Mouse (Mus musculus): ENCODE measurements around the gene Stau1. TPM values are rescaled to one million over a fixed set of nuclear protein-coding genes. Genes with fewer than 3 reads are reported as not detected.

Stau1 gene
- polyA plus RNA-seq, 1 experiment from 2014 or later: 29.6 TPM

DNA sequence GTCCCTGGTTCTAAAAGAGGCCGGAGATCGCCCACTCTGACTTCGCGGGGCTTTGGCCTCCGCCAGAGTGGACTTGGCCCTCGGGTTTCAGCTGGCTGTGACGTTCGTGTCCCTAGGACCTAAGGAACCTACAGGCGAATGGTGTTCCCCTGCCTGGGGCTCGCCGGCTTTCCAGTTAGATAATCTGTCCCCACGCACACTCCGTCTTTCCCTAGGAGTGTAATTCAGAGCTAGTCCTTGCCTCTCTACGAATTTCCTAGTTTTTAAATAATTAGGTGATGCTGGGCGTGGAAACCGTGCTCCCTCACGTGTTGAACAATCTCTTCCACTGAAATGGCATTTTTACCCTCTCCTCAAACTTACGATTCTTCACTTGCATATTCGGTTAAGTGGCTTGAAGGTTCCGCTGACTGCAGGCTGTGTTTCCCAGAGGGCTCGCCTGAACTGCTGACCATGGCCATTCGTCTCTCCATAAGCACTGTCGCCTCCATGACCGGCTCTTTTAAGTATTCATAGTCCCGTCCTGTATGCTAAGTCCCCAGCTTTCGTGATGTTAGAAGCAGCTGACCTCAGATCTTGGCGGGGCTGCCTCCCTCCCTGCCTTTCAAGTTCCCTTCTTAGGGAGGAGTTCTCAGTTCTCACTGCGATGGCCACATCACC is 89.4 kb downstream of the Stau1 start:
- H3K9me3 ChIP-seq (replicated peaks; ENCODE audit: control insufficient read depth, low read length): no peaks in the 10 kb centered on the region
- under 1% methylated on average over 28 of the region's 28 CpGs for WGBS (ENCODE audit: insufficient replicate concordance)

GRCm38 (mm10) chr2:166905711-166906522 is 90.2 kb downstream of the Stau1 start, which contains the start of gene Cse1l:
Gene Cse1l, plus strand, starts transcription at chr2:166906040.
- peak within 1 kb of the TSS; percentile 93 for H3K9ac ChIP-seq (ENCODE audit: low read depth, low read length)
- H3K4me3 ChIP-seq (ENCODE audit: low read depth, low read length): peak within 1 kb of the TSS; percentile 97
- ATAC-seq (ENCODE audit: low read depth): peak; percentile 96
- peak within 1 kb of the TSS; percentile 94 for H3K4me2 ChIP-seq (ENCODE audit: low read depth, low read length)
- H3K4me1 ChIP-seq (ENCODE audit: control insufficient read depth, low read depth, low read length): peaks cover 20% of the 10 kb centered on the region
- under 1% methylated on average over 77 of the region's 80 CpGs for WGBS (ENCODE audit: insufficient replicate concordance)
- H3K27me3 ChIP-seq (ENCODE audit: control insufficient read depth, insufficient read depth, low read depth, low read length): no peaks in the 10 kb centered on the region
- no peaks in the 10 kb centered on the region for H3K9me3 ChIP-seq (replicated peaks; ENCODE audit: control insufficient read depth, low read length)
- H3K27ac ChIP-seq (ENCODE audit: low read length): peak within 1 kb of the TSS; percentile 99
- no peaks in the 10 kb centered on the region for H3K36me3 ChIP-seq (ENCODE audit: control insufficient read depth, insufficient read depth)

More for the DNA sequence above, 89.4 kb downstream of the Stau1 start:
- Histone ChIP-seq H3K4me1 (ENCODE audit: control insufficient read depth, low read depth, low read length) (peaks cover 20% of the 10 kb centered on the region), H3K9ac (ENCODE audit: low read depth, low read length) (peak overlapping the region; percentile 93), H3K4me2 (ENCODE audit: low read depth, low read length) (peak overlapping the region; percentile 94), H3K27ac (ENCODE audit: low read length) (peak overlapping the region; percentile 99), H3K36me3 (ENCODE audit: control insufficient read depth, insufficient read depth) (no peaks in the 10 kb centered on the region), H3K4me3 (ENCODE audit: low read depth, low read length) (peak overlapping the region; percentile 97), H3K27me3 (ENCODE audit: control insufficient read depth, insufficient read depth, low read depth, low read length) (no peaks in the 10 kb centered on the region)
- peak; percentile 32 for ATAC-seq (ENCODE audit: low read depth)

GRCm38 (mm10) chr2:166903719-166904282 is 92.3 kb downstream of the Stau1 start:
- Histone ChIP-seq H3K9me3 (replicated peaks; ENCODE audit: control insufficient read depth, low read length) (no peaks in the 10 kb centered on the region), H3K4me2 (ENCODE audit: low read depth, low read length) (no peak overlapping the region), H3K4me3 (ENCODE audit: low read depth, low read length) (no peak overlapping the region), H3K36me3 (ENCODE audit: control insufficient read depth, insufficient read depth) (no peaks in the 10 kb centered on the region), H3K4me1 (ENCODE audit: control insufficient read depth, low read depth, low read length) (peaks cover 20% of the 10 kb centered on the region), H3K9ac (ENCODE audit: low read depth, low read length) (no peak overlapping the region), H3K27ac (ENCODE audit: low read length) (no peak overlapping the region), H3K27me3 (ENCODE audit: control insufficient read depth, insufficient read depth, low read depth, low read length) (no peaks in the 10 kb centered on the region)
- WGBS (ENCODE audit: insufficient replicate concordance): 83% methylated on average over 6 of the region's 6 CpGs
- no peak for ATAC-seq (ENCODE audit: low read depth)

- Histone ChIP-seq H3K4me3 (ENCODE audit: low read depth, low read length) (no peak overlapping the region), H3K4me2 (ENCODE audit: low read depth, low read length) (no peak overlapping the region), H3K9ac (ENCODE audit: low read depth, low read length) (no peak overlapping the region), H3K9me3 (replicated peaks; ENCODE audit: control insufficient read depth, low read length) (no peaks in the 10 kb centered on the region), H3K27me3 (ENCODE audit: control insufficient read depth, insufficient read depth, low read depth, low read length) (no peaks in the 10 kb centered on the region), H3K4me1 (ENCODE audit: control insufficient read depth, low read depth, low read length) (peaks cover 10% of the 10 kb centered on the region), H3K27ac (ENCODE audit: low read length) (no peak overlapping the region), H3K36me3 (ENCODE audit: control insufficient read depth, insufficient read depth) (no peaks in the 10 kb centered on the region; the same call in 1 of the 2 replicates)
- no peak for ATAC-seq (ENCODE audit: low read depth)
- 80% methylated on average over 8 of the region's 8 CpGs for WGBS (ENCODE audit: insufficient replicate concordance)
Measured at GRCm38 (mm10) chr2:166900792-166901505, 95.2 kb downstream of the Stau1 start.

DNA sequence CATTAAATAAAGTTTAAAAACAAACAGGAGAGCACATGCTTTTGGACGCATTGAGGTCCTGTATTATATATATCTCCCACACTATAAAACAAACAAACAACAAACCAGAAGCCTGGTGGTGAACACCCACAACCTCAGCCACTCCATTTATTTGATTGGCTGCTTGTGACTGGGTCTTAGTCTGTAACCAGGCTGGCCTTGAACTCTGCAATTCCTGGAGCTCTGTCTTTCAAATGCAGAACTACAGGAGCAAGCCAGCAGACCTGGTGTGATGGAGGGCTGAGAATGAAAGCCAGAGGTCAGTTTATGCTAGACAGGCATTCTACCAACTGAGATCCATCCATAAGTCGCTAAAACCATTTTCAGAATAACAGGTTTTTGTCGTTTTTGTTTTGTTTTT is 96.4 kb downstream of the Stau1 start:
- Histone ChIP-seq H3K36me3 (ENCODE audit: control insufficient read depth, insufficient read depth) (peaks cover 2% of the 10 kb centered on the region; the same call in 1 of the 2 replicates), H3K27ac (ENCODE audit: low read length) (no peak overlapping the region), H3K4me3 (ENCODE audit: low read depth, low read length) (no peak overlapping the region), H3K9me3 (replicated peaks; ENCODE audit: control insufficient read depth, low read length) (no peaks in the 10 kb centered on the region), H3K27me3 (ENCODE audit: control insufficient read depth, insufficient read depth, low read depth, low read length) (no peaks in the 10 kb centered on the region), H3K4me2 (ENCODE audit: low read depth, low read length) (no peak overlapping the region), H3K9ac (ENCODE audit: low read depth, low read length) (no peak overlapping the region), H3K4me1 (ENCODE audit: control insufficient read depth, low read depth, low read length) (peaks cover 2% of the 10 kb centered on the region)
- WGBS (ENCODE audit: insufficient replicate concordance): 55% methylated on average over 3 of the region's 3 CpGs
- no peak for ATAC-seq (ENCODE audit: low read depth)

- Histone ChIP-seq H3K27me3 (ENCODE audit: control insufficient read depth, insufficient read depth, low read depth, low read length) (no peaks in the 10 kb centered on the region), H3K4me3 (ENCODE audit: low read depth, low read length) (no peak overlapping the region), H3K9me3 (replicated peaks; ENCODE audit: control insufficient read depth, low read length) (no peaks in the 10 kb centered on the region), H3K4me2 (ENCODE audit: low read depth, low read length) (no peak overlapping the region), H3K36me3 (ENCODE audit: control insufficient read depth, insufficient read depth) (peaks cover 6% of the 10 kb centered on the region), H3K9ac (ENCODE audit: low read depth, low read length) (no peak overlapping the region), H3K4me1 (ENCODE audit: control insufficient read depth, low read depth, low read length) (peaks cover 2% of the 10 kb centered on the region), H3K27ac (ENCODE audit: low read length) (no peak overlapping the region)
- WGBS (ENCODE audit: insufficient replicate concordance): 57% methylated on average over 2 of the region's 2 CpGs
- ATAC-seq (ENCODE audit: low read depth): no peak
Measured at GRCm38 (mm10) chr2:166899161-166899560, 96.9 kb downstream of the Stau1 start.

Other genes starting within 250 kb of the Stau1 start
- 1.8 and 2.5 TPM in 2 replicates for gene Trp53rkb, start 203.8 kb downstream of the Stau1 start, polyA plus RNA-seq (2015; fragmentation: Nextera tagmentation; extraction: Ambion mirVana)
- gene Arfgef2, start 190.7 kb downstream of the Stau1 start, polyA plus RNA-seq (2015; fragmentation: Nextera tagmentation; extraction: Ambion mirVana): 4.1 and 4.2 TPM in 2 replicates
- 41.2 and 42.9 TPM in 2 replicates for gene Cse1l, start 90.3 kb downstream of the Stau1 start, polyA plus RNA-seq (2015; fragmentation: Nextera tagmentation; extraction: Ambion mirVana)
- 32.9 and 36.0 TPM in 2 replicates for gene Ddx27, start 18.9 kb upstream of the Stau1 start, polyA plus RNA-seq (2015; fragmentation: Nextera tagmentation; extraction: Ambion mirVana)
- 10.2 and 11.8 TPM in 2 replicates for gene Znfx1, start 66.7 kb upstream of the Stau1 start, polyA plus RNA-seq (2015; fragmentation: Nextera tagmentation; extraction: Ambion mirVana)
- 0.14 and 0.16 TPM in 2 replicates for gene Kcnb1, start 193.9 kb upstream of the Stau1 start, polyA plus RNA-seq (2015; fragmentation: Nextera tagmentation; extraction: Ambion mirVana)
- gene Ptgis, start 244.3 kb upstream of the Stau1 start, polyA plus RNA-seq (2015; fragmentation: Nextera tagmentation; extraction: Ambion mirVana): 0.71 and 1.2 TPM in 2 replicates

Measured in liver, embryonic 16.5 days (tissue).